Mouse (Mus musculus): ENCODE results near the gene Spire2.
"Not testable (repeated sequence)": the region's sequence is repeated elsewhere in the genome, so short reads cannot be mapped to it uniquely, and the experiment has no call there.

Spire2 gene

DNA sequence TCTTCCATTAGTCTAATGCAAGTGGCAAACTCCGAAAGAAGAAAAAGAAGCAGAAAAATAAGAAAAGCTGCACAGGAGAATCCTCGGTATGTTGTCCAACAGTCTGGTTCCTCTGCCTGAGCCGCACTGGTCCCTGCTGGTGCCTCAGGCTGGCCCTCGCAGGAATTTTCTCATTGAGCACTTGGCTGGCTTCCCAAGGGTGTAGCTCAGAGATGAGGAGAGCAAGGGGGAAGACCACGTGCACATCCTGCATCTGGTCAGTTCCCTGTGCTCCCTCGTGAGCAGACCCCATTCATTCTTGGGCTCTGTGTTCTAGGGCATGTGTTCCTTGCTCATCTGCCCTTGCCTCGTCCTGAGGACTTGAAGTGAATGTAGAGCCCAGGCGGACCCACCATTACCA is 50.0 kb downstream of the Spire2 start:
- no peak for DNase-seq (ENCODE audit: low read depth, low spot score)

DNA sequence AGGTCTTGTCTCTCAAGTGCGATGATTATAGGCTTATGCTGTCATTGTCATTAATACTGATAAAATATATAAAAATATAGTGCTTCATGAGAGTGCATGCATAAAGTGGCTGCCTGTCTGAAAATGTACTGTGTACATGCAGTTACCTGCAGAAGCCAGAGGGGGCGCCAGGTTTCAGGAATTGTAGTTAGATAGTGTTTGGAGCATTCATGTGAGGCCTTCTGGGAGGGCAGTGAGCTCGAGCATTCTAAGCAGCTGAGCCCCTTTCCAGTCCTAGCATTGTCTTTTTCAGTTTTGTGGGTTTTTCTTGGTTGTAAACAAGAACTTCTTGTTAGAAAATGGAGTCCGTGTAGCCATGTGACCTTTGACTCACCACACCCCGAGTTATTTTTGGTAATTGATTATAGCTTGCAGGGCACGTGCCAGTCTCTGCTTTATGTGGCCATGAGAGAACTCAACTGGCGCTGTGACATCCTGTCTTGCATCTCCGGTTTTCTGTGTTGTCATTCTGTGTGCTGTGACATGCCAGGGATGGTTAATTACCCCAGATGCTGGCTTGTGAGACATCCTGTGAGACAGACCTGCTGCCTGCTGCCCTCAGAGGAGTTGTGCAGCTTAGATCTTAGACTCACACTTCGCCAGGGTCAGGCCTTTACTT is 52.5 kb downstream of the Spire2 start:
- DNase-seq (ENCODE audit: low read depth, low spot score) = no peak

DNA sequence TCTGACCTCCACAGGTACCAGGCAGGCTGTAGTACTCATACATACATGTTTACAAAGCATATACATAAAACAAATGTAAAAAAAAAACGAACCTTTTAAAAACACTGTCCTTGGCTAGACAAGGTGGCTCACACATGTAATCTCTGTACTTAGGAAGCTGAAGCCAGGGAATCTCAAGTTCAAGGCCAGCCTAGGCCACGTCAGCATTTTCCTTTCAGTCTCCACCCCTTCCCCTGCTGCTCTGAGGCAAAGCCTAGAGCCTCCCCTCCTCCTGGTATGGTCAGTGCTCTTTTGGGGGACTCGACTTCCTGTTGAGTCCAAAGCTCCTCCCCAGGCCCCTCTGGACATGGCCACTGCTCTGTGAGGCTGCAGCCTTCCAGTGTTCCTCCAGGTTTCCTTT is 54.5 kb downstream of the Spire2 start:
- no peak for DNase-seq (ENCODE audit: low read depth, low spot score)

DNA sequence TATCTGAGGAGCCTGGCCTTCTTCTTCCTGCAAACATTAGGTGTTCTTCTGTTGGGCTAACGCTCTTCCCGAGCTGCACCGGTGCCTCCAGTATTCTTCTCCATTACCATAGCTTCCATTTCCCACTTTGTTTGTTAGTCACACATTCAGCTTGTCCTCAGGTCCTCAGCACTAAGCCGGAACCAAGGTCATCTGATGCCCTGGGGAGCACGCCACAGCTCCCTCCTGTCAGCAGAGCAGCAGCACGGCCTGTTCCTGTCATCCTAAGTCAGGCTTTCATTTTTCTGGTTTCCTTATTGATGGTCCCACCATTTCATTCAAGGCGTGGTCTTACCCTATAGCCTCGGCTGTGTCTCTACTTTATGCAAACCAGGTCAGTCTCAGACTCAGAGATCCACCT is 55.3 kb downstream of the Spire2 start:
- no peak for DNase-seq (ENCODE audit: low read depth, low spot score)

DNA sequence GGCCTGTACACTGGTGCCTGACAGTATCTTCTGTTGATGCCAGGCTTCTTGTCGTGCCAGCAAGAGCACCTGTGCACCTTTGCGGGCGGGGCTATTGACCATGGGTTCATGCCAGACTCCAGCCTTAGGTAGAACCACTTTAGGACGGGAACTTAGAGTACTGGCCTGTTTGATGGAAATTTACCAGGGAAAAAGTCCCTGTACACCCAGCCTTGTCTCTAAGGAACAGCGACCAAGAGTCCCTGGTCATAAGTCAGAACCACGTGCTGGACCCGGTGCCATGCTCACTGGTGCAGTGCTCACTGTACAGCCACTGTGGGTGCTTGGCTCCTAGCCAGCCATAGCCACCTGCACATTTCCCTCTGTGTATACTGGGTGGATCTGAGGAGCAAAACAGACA is 56.5 kb downstream of the Spire2 start:
- peak; percentile 70 for DNase-seq (ENCODE audit: low read depth, low spot score)

DNA sequence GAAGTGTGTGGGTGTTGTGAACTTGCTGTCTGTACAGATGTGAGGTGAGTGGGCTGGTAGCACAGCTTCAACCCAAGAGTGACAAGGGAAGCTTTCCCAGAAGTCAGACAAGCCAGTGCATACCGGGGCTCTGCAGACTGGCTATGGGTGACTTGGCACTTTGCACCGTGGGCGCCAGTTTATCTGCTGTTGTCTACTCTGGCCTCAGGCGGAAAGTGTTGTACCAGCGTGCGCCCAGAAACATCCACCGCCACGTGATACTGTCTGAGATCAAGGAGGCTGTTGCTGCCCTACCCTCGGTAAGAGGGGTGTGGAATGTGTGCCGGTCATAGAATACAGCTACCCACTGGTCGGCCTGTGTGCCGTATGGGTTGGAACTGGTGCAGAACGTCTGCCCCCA is 65.8 kb downstream of the Spire2 start:
- no peak for DNase-seq (ENCODE audit: low read depth, low spot score)

DNA sequence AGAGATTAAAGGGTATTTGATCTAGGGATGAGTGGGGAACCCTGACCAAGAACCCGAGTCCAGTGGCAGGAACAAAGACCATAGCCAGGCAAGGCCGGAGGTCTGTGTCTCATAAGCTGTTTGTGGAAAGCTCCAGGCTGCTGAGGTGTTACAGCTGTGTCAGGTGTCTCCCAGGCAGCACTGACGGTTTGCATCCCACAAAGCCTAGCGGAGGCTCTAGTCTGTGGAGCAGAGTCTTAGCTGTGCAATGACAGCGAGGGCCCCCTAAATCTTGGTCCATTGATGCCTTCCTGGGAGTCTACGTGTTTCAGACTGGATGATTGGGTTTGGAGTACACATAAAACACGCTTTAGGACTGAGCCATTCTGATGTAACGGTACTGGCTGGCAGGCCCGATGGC is 69.4 kb downstream of the Spire2 start:
- no peak for DNase-seq (ENCODE audit: low read depth, low spot score)

DNA sequence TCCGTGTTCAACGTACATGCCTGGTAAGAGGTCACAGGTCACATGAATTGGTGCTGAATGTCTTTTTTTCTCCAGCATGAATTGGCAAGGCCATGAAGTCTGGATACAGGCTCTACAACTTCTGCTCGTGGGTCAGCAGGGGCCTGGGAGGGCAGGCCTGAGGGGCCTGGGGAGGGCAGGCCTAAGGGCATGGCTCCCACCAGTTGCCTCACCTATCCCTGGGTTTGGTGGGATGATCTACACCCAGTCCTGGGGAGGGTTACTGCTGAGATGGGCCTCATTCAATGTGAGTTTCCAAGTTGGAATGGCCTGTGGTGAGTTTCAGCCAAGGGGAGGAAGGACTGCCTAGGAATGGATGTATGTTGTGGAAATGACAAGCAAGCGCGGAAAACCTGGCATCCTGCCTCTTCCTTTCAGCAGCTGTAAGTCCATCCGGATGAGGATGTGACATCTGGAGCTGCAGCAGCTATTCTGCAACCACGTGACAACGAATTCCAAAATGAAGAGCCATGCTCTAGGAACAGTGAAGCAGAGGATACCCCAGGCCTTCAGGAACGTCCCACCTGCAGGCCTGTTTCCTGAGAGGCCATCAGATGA is 70.3 kb downstream of the Spire2 start:
- DNase-seq (ENCODE audit: low read depth, low spot score) = no peak

DNA sequence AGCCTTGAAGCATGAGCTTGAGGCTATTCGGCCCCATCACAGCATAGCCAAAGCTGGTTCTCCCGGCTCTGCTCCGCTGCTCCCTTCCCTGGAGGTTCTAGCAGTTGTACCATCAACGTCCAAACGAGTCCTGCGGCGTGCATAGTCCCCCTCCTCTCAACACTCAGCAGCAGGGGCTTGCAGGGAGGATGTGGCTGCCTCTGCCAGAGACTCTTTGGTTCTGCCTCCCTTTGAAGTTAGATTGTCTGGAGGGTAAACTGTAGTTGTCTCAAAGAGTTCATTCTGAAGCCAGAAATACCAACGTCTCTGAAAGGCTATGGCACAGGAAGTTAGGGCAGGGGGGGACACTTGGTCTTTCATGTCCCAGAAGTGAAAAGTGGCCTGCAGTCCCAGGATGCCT is 72.0 kb downstream of the Spire2 start:
- DNase-seq (ENCODE audit: low read depth, low spot score) = no peak

DNA sequence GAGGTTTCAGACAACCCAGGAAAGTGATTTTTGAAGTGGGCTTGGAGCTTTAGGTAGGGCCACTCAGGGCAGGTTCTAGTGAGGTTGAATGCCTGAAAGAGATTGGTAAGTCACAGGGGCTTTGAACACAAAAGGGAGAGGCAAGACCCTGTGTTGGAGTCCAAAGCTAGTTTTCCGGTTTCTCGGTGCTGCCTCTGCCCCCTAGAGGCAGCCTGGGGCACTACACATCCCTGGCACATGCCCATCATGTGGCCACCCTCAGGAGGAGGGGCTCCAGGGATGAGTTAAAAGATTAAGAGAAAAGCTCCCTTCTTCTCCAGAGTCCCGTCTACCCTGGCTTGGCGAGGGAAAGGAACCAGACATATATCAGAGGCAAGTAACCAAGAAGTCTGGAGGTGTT is 74.3 kb downstream of the Spire2 start, which contains the start of gene Mc1r:
Gene Mc1r, plus strand, starts transcription at position 322 of the 400 bp plus-strand sequence.
- DNase-seq (ENCODE audit: low read depth, low spot score) = peak; percentile 74

DNA sequence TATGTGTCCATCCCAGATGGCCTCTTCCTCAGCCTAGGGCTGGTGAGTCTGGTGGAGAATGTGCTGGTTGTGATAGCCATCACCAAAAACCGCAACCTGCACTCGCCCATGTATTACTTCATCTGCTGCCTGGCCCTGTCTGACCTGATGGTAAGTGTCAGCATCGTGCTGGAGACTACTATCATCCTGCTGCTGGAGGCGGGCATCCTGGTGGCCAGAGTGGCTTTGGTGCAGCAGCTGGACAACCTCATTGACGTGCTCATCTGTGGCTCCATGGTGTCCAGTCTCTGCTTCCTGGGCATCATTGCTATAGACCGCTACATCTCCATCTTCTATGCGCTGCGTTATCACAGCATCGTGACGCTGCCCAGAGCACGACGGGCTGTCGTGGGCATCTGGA is 75.1 kb downstream of the Spire2 start:
- no peak for DNase-seq (ENCODE audit: low read depth, low spot score)

DNA sequence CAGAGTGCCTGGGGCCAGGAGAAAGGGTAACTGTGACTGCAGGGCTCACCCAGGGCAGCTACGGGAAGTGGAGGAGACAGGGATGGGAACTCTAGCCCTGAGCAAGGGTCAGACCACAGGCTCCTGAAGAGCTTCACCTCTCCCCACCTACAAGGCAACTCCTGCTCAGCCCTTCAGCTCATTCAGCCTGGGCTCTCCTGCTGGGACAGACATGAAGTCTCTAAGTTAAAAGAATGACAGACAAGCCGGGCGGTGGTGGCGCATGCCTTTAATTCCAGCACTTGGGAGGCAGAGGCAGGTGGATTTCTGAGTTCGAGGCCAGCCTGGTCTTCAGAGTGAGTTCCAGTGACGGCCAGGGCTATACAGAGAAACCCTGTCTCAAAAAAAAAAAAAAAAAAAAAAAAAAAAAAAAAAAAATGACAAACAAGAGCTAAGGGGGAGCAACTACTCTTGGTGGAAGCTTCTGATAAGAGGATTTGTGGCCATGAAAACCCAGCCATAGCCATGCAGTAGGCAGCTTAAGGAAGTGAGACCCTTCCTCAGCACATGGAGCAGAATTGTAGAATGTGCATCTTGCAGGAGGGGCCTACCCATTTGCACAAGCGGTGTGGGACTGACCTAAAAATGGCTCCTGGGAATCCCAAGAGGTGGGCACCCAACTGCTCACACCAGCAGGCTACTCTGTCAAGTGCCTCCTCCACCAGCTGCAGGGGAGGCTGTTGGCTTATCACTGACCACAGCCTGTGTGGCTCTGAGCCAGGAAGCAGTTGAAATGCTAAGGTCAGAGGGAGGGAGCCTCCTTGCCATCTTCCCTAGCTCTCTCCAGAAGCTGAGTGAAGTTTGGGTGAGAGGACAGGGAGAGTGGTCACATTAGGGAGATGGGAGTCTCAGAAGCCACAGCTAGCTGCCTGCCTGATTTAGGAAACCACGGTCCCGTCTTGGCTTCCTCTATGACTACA is 76.4 kb downstream of the Spire2 start:
- no peak for DNase-seq (ENCODE audit: low read depth, low spot score)

DNA sequence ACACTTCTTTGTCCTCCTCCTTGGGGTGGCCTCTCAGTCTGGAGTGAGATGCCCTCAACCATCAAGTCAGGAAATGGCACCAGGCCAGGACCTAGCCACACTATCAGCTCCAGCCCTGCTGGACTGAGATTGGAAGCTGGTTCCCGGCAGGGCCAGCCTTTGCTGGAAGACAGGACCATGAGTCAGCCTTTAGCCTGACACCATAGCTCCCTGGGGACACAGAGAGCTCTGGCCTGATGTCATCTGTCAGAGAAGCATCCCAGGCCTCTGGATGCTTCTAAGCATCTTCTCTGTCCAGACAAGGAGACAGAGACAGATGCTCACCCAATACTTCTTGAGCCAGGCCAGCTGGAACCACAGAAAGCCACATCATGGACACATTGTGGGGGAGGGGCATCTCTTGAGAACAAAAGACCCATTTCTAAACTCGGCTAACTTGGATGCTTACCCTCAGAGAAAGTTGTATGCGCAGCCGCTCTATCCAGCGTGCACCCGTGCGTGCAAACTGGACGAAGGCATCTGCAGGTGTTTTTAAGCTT is 77.6 kb downstream of the Spire2 start:
- DNase-seq (ENCODE audit: low read depth, low spot score) = peak; percentile 75

DNA sequence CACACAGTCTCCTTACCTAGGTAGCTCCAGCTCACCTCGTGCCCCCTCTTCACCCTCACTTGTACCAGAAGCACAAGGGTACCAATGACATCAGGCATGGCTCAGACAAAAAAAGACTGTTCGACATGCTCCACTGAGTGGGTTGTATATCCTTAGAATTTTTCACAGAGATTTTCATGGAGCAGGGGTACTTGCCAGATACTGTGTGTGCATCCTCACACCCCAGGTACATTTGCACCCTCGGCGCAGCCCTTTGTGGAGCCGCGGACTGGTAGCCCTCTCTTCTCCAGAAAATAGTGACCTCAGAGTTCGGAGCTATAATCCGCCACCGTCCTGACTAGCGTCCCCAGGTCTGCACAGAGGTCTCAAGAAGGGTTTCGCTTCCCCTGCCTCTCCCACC is 78.3 kb downstream of the Spire2 start:
- peak; percentile 53 for DNase-seq (ENCODE audit: low read depth, low spot score)

DNA sequence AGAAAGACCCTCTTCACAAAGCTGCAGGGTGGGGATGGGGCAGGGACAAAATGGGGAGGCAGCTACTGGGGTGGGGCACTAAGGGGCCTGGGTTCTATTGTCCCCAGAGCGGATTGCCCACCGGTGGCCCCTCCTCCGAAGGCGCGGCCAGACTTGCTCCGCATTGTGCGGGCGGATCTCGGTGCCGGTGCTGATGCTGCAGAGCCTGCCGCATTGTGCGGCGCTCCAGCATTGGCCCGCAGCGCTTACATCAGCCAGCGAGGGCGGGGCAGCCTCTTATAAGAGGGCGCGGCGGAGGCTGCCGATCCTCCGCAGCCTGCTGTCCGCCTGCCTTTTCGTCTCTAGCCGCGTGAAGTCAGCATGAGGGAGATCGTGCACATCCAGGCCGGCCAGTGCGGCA is 78.7 kb downstream of the Spire2 start, which contains the start of gene Tubb3:
Gene Tubb3, plus strand, starts transcription at position 179 of the 400 bp plus-strand sequence.
- peak; percentile 99 for DNase-seq (ENCODE audit: low read depth, low spot score)

DNA sequence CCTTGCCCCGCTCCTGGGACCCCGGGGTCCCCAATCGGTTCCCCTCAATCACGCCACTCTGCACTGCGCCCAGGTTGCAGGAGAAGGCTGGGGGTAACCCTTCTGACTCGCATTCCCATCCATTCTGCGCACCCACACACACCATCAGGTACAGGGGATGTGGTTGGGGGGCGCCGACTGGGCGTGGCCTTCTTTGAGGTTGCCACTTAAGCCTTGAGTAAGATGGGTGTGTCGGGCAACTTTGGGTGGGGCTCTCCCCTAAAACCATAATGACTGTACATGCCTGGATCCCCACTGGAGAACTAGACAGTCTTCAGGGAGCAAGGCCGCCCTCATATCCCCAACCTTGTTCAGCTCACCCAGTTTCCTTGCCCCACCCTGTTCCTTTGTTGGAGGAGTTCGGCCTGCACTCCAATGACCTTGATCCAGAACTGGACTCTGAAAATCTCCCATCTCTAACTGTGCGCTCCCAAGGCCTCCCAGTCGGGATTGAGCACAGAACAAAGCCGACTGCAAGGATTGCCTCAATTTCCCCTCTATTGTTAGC is 79.3 kb downstream of the Spire2 start:
- DNase-seq (ENCODE audit: low read depth, low spot score) = peak; percentile 62

DNA sequence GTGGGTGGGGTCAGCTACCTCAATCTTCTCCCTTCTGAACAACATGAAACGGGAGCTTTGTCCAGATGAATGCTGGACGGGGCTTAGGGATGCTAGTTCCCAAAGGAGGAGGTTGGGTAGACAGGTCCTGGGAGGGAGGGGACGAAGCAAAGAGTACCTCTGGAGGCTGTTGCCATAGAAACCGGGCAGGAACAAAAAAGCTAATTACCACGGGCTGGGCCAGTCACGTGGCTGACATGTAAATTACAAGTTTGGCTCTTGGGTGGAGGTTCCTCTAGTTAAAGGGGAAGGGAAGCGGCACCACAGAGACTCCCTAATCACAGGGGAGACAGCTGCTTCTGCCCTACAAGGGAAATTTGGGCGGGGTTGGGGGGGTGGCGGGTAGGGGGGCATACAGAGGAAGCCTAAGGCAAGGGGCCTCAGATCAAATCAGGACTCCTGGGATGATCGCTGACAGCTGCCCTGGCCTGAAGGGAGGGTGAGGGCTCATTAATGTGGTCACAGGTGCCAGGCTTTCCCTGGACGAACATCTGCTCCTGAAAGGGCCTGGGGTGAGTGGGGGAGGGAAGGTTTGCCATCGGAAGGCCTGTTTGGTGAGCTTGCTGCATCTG is 80.2 kb downstream of the Spire2 start:
- peak; percentile 96 for DNase-seq (ENCODE audit: low read depth, low spot score)

DNA sequence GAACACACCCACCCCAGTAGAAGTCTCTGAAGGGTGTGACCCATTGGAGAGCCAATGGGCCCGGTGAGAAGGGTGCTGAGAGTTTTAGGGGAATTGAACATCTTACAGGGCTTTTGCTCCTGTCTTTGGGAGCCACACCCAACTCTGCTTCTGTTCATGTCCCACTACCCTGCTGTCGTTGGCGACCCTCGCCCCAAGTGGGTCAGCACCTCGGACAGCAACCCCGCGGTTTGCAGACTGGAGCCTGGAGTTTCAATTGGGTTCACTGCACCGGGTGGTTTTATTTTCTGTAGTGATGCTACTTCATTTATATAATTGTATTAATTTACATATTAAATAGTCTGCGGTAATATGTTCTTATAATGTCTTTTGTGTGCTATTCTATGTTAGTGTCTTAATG is 81.7 kb downstream of the Spire2 start:
- no peak for DNase-seq (ENCODE audit: low read depth, low spot score)

DNA sequence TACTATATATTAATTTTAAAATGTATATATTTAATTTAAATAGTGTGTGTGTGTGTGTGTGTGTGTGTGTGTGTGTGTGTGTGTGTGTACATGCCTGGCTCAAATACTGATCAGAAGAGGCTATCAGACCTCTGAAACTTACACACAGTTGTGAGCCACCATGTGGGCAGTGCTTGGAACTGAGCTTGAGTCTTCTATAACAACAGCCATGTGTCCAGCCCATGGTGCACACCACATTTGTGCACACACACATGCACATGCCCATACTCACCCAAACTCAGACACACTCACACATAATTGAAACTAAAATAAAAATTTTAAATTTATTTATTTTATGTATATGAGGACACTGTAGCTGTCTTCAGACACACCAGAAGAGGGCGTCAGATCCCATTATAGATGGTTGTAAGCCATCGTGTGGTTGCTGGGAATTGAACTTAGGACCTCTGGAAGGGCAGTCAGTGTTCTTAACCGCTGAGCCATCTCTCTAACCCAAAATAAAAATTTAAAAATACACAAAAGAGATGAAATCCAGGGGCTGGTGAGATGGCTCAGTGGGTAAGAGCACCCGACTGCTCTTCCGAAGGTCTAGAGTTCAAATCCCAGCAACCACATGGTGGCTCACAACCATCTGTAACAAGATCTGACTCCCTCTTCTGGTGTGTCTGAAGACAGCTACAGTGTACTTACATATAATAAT is 82.6 kb downstream of the Spire2 start:
- not testable (repeated sequence) for DNase-seq (ENCODE audit: low read depth, low spot score)
